Mouse (Mus musculus) limb, embryonic 14.5 days (tissue): Measurements from ENCODE around the gene Wdr93. TPM values are rescaled to one million over a fixed set of nuclear protein-coding genes. Genes with fewer than 3 reads are reported as not detected.
A peak's percentile ranks its signal among the peaks of the same experiment; 100 is the strongest.

Experiments used
- ATAC-seq: fragments of 200-750 bp; cut with Nextera tagmentation; 2 replicates; pipeline ENCODE4 v1.8.0; 2017; ENCODE audit warnings: low read depth, moderate number of reproducible peaks, moderate TSS enrichment; ENCODE audit not compliant: low FRiP score
- DNase-seq: peaks from one replicate; pipeline ENCODE4 v3.0.0-alpha.2; 2015; ENCODE audit warnings: low spot score
- H3K27ac ChIP-seq: fragments of 300-500 bp; sonication (generic); replicated peaks from 2 replicates; pipeline ENCODE4 v1.5.1; 2014; ENCODE audit warnings: low read depth, mild to moderate bottlenecking, low read length, moderate library complexity, mixed read lengths
- H3K27me3 ChIP-seq: fragments of 300-500 bp; sonication (generic); 2 replicates; pipeline ENCODE4 v1.6.1; 2014; ENCODE audit warnings: low read length, mixed read lengths; ENCODE audit not compliant: control insufficient read depth, insufficient read depth
- H3K36me3 ChIP-seq: fragments of 300-500 bp; sonication (generic); 2 replicates; pipeline ENCODE4 v1.6.1; 2014; ENCODE audit warnings: mild to moderate bottlenecking, low read length, moderate library complexity, mixed read lengths; ENCODE audit not compliant: control insufficient read depth, insufficient read depth
- H3K4me1 ChIP-seq: fragments of 300-500 bp; sonication (generic); 2 replicates; pipeline ENCODE4 v1.6.1; 2014; ENCODE audit warnings: antibody characterized with exemption, low read length, mixed read lengths; ENCODE audit not compliant: control insufficient read depth, insufficient read depth
- H3K4me2 ChIP-seq: fragments of 300-500 bp; sonication (generic); replicated peaks from 2 replicates; pipeline ENCODE4 v1.6.1; 2014; ENCODE audit warnings: low read depth, mild to moderate bottlenecking, low read length, moderate library complexity; ENCODE audit not compliant: severe bottlenecking
- H3K4me3 ChIP-seq: fragments of 300-500 bp; sonication (generic); replicated peaks from 2 replicates; pipeline ENCODE4 v1.5.1; 2014; ENCODE audit warnings: low read length
- H3K9ac ChIP-seq: fragments of 300-500 bp; sonication (generic); 2 replicates; pipeline ENCODE4 v1.6.1; 2014; ENCODE audit warnings: mild to moderate bottlenecking, low read depth, low read length, moderate library complexity; ENCODE audit not compliant: severe bottlenecking
- H3K9me3 ChIP-seq: fragments of 300-500 bp; sonication (generic); 2 replicates; pipeline ENCODE4 v1.6.1; 2016; ENCODE audit warnings: low read length; ENCODE audit not compliant: control insufficient read depth
- POLR2A ChIP-seq: fragments of 200-500 bp; IDR thresholded peaks from 2 replicates; pipeline ENCODE4 v1.8.0; 2012; ENCODE audit warnings: inconsistent platforms, mild to moderate bottlenecking, moderate library complexity, borderline replicate concordance; ENCODE audit not compliant: insufficient read depth, insufficient read length; ENCODE audit errors: extremely low read depth
- WGBS: fragments of 180-500 bp; shearing (Covaris S2); extraction: QIAGEN DNeasy Blood & Tissue Kit; methylation state at CpG from one replicate; pipeline ENCODE4 v1.1.7; 2014; 5-methylcytosine and 5-hydroxymethylcytosine counted together
- polyA plus RNA-seq, 2 experiments: library from polyadenylated mRNA; depleted of rRNA in 1 of 2; stranded (reverse) in 1 of 2; unstranded in 1 of 2; fragments of >200 nt; fragmentation: Nextera tagmentation in 1 of 2; extraction: Ambion mirVana in 1 of 2; gene quantifications; 2 replicates each; pipeline versions ENCODE4 v1.2.1 to v1.2.3; 2012 to 2014

The Wdr93 gene
- polyA plus RNA-seq, 2 experiments: 0.12 to 0.21 TPM

- ATAC-seq: no peak
- no peak for DNase-seq
- no peak overlapping the region; the same call in 1 of the 2 replicates for H3K4me2 ChIP-seq
Observed at GRCm38 (mm10) chr7:79710831-79711230, 32.1 kb upstream of the Wdr93 start.

GRCm38 (mm10) chr7:79715187-79715981 is 27.6 kb upstream of the Wdr93 start, which contains the start of gene Kif7:
TSS of gene Kif7 (minus strand) at chr7:79715720.
- H3K9ac ChIP-seq: peak within 1 kb of the TSS; percentile 82
- TF ChIP-seq POLR2A: peak; percentile 77; the same call in 1 of the 2 replicates
- no peak within 1 kb of the TSS for H3K27ac ChIP-seq
- peaks cover 9% of the 10 kb centered on the region; the same call in 1 of the 2 replicates for H3K36me3 ChIP-seq
- H3K4me1 ChIP-seq: peaks cover 5% of the 10 kb centered on the region
- no peaks in the 10 kb centered on the region for H3K9me3 ChIP-seq
- peak within 1 kb of the TSS; percentile 81 for H3K4me3 ChIP-seq
- ATAC-seq (peak; percentile 96), DNase-seq (peak; percentile 84)
- H3K4me2 ChIP-seq: peak within 1 kb of the TSS; percentile 76
- 0% methylated on average over 36 of the region's 55 CpGs for WGBS
- H3K27me3 ChIP-seq: peaks cover 4% of the 10 kb centered on the region; the same call in 1 of the 2 replicates

More at GRCm38 (mm10) chr7:79710831-79711230, 32.1 kb upstream of the Wdr93 start:
- H3K4me3 ChIP-seq: no peak overlapping the region
- H3K36me3 ChIP-seq: peaks cover 47% of the 10 kb centered on the region
- no peak for TF ChIP-seq POLR2A
- H3K27me3 ChIP-seq: peaks cover 6% of the 10 kb centered on the region; the same call in 1 of the 2 replicates
- H3K9me3 ChIP-seq: no peaks in the 10 kb centered on the region
- H3K27ac ChIP-seq: no peak overlapping the region
- H3K4me1 ChIP-seq: peaks cover 5% of the 10 kb centered on the region
- no peak overlapping the region for H3K9ac ChIP-seq
- 48% methylated on average over 16 of the region's 17 CpGs for WGBS

GRCm38 (mm10) chr7:79721386-79721977 is 21.5 kb upstream of the Wdr93 start:
- Histone ChIP-seq H3K36me3 (no peaks in the 10 kb centered on the region), H3K9ac (peak overlapping the region; percentile 86), H3K9me3 (no peaks in the 10 kb centered on the region), H3K27me3 (peaks cover 15% of the 10 kb centered on the region), H3K4me1 (no peaks in the 10 kb centered on the region), H3K27ac (peak overlapping the region; percentile 19; the same call in 1 of the 2 replicates), H3K4me3 (peak overlapping the region; percentile 61), H3K4me2 (peak overlapping the region; percentile 84)
- ATAC-seq (peak; percentile 73), DNase-seq (peak; percentile 31)
- WGBS: 1% methylated on average over 46 of the region's 48 CpGs
- TF ChIP-seq POLR2A: 0 out of 2 replicates have a peak, but pooled peaks have one; percentile 48

- no peak for TF ChIP-seq POLR2A
- ATAC-seq (no peak), DNase-seq (peak; percentile 67)
- no peak overlapping the region for H3K4me3 ChIP-seq
- no peaks in the 10 kb centered on the region for H3K4me1 ChIP-seq
- no peaks in the 10 kb centered on the region for H3K36me3 ChIP-seq
- no peak overlapping the region for H3K9ac ChIP-seq
- 5% methylated on average over 2 of the region's 2 CpGs for WGBS
- no peak overlapping the region for H3K27ac ChIP-seq
- peaks cover 11% of the 10 kb centered on the region for H3K27me3 ChIP-seq
- no peak overlapping the region for H3K4me2 ChIP-seq
- no peaks in the 10 kb centered on the region for H3K9me3 ChIP-seq
Observed at GRCm38 (mm10) chr7:79727091-79727490, 15.9 kb upstream of the Wdr93 start.

GRCm38 (mm10) chr7:79728219-79728618 is 14.7 kb upstream of the Wdr93 start:
- no peak overlapping the region for H3K4me2 ChIP-seq
- TF ChIP-seq POLR2A: no peak
- WGBS: 30% methylated on average over 6 of the region's 6 CpGs
- peak; percentile 21; the same call in 1 of the 2 replicates for ATAC-seq
- no peaks in the 10 kb centered on the region for H3K9me3 ChIP-seq
- H3K4me3 ChIP-seq: no peak overlapping the region
- H3K27me3 ChIP-seq: no peaks in the 10 kb centered on the region
- H3K27ac ChIP-seq: no peak overlapping the region
- DNase-seq: peak; percentile 30
- no peaks in the 10 kb centered on the region for H3K36me3 ChIP-seq
- no peak overlapping the region for H3K9ac ChIP-seq
- H3K4me1 ChIP-seq: no peaks in the 10 kb centered on the region
